Mouse (Mus musculus) left cerebral cortex, adult 2 months (tissue): ENCODE data around the gene Pip5k1c. TPM values are rescaled to one million over a fixed set of nuclear protein-coding genes. Genes with fewer than 3 reads are reported as not detected.

Experiments
- DNase-seq, 2 experiments: peaks; one replicate each; pipeline ENCODE4 v3.0.0; 2021 to 2022; ENCODE audit warnings: low spot score in 2 of 2, mixed read lengths in 1 of 2; ENCODE audit errors: extremely low spot score in 1 of 2
- H3K27ac ChIP-seq: fragments of 200-600 bp; 2 replicates; pipeline ENCODE4 v1.8.1; 2022
- H3K4me3 ChIP-seq: fragments of 200-600 bp; 2 replicates; pipeline ENCODE4 v1.8.1; 2022
- CTCF ChIP-seq: fragments of 200-600 bp; IDR thresholded peaks from 2 replicates; pipeline ENCODE4 v1.8.1; 2022; ENCODE audit warnings: antibody characterized with exemption, mild to moderate bottlenecking, moderate library complexity
- intact Hi-C: fragments of 180-260 bp; cut with DNase I; formaldehyde crosslinking; loops from one replicate; pipeline ENCODE4 v1.15.1; 2025
- total RNA-seq, 2 experiments: library from RNA; stranded (reverse); gene quantifications; 2 replicates each; pipeline ENCODE4 v1.2.3; 2021

The Pip5k1c gene
- total RNA-seq, 2 experiments from 2014 or later = 431 TPM

- DNase-seq = no peak
- H3K4me3 ChIP-seq = no peak overlapping the region
- intact Hi-C loops = loop anchor here (5.0 kb wide), 1 partner anchor 57 kb away; no protein-coding TSS in a partner anchor
Measured at GRCm38 (mm10) chr10:81344421-81345161, 51.8 kb downstream of the Pip5k1c start.

GRCm38 (mm10) chr10:81345162-81345534, 52.4 kb downstream of the Pip5k1c start:
- no peak for TF ChIP-seq CTCF
- no peak for DNase-seq
- intact Hi-C loops = no loop called here
- Histone ChIP-seq H3K4me3 (no peak overlapping the region), H3K27ac (no peak overlapping the region)

More at GRCm38 (mm10) chr10:81344421-81345161, 51.8 kb downstream of the Pip5k1c start:
- peak; percentile 41 for TF ChIP-seq CTCF
- no peak overlapping the region for H3K27ac ChIP-seq

- DNase-seq = peak; percentile 52 to 65
- intact Hi-C loops = no loop called here
- Histone ChIP-seq H3K4me3 (no peak overlapping the region), H3K27ac (no peak overlapping the region)
- peak; percentile 43 for TF ChIP-seq CTCF
Measured at GRCm38 (mm10) chr10:81346453-81347067, 53.8 kb downstream of the Pip5k1c start.

- intact Hi-C loops = no loop called here
- TF ChIP-seq CTCF = no peak
- no peak overlapping the region for H3K27ac ChIP-seq
- no peak for DNase-seq
- peak overlapping the region; percentile 62 for H3K4me3 ChIP-seq
Measured at GRCm38 (mm10) chr10:81349146-81349545, 56.4 kb downstream of the Pip5k1c start.

GRCm38 (mm10) chr10:81349961-81350350, 57.2 kb downstream of the Pip5k1c start:
- intact Hi-C loops = loop anchor here (2.0 to 5.0 kb wide), 3 partner anchors 29 to 153 kb away; partner anchors contain the start of gene Cactin
- no peak for DNase-seq
- Histone ChIP-seq H3K4me3 (peak overlapping the region; percentile 62), H3K27ac (peak overlapping the region; percentile 49)
- TF ChIP-seq CTCF = no peak

GRCm38 (mm10) chr10:81350351-81351063, 57.7 kb downstream of the Pip5k1c start, which contains the start of gene Hmg20b:
Hmg20b (minus strand) TSS chr10:81350480.
- Histone ChIP-seq H3K4me3 (peak within 1 kb of the TSS; percentile 62), H3K27ac (peak within 1 kb of the TSS; percentile 79)
- peak; percentile 99 to 100 for DNase-seq
- intact Hi-C loops = loop anchor here (2.0 to 5.0 kb wide), 3 partner anchors 30 to 153 kb away; partner anchors contain the start of gene Cactin
- peak; percentile 89 for TF ChIP-seq CTCF

- H3K4me3 ChIP-seq = no peak overlapping the region
- no peak overlapping the region for H3K27ac ChIP-seq
- intact Hi-C loops = loop anchor here (2.0 to 5.0 kb wide), 3 partner anchors 31 to 154 kb away; partner anchors contain the start of gene Cactin
- DNase-seq = no peak
- TF ChIP-seq CTCF = no peak
Measured at GRCm38 (mm10) chr10:81351678-81352291, 59.0 kb downstream of the Pip5k1c start.

- H3K4me3 ChIP-seq = no peak overlapping the region
- intact Hi-C loops = loop anchor here (5.0 kb wide), 1 partner anchor 158 kb away; no protein-coding TSS in a partner anchor
- TF ChIP-seq CTCF = no peak
- no peak for DNase-seq
- H3K27ac ChIP-seq = no peak overlapping the region
Measured at GRCm38 (mm10) chr10:81354738-81355477, 62.1 kb downstream of the Pip5k1c start.

- no peak overlapping the region for H3K4me3 ChIP-seq
- TF ChIP-seq CTCF = no peak
- no peak overlapping the region for H3K27ac ChIP-seq
- DNase-seq = no peak
- intact Hi-C loops = no loop called here
Measured at GRCm38 (mm10) chr10:81355533-81355932, 62.8 kb downstream of the Pip5k1c start.

GRCm38 (mm10) chr10:81356352-81356990, 63.7 kb downstream of the Pip5k1c start:
- DNase-seq = no peak

More at GRCm38 (mm10) chr10:81356352-81356990, 63.7 kb downstream of the Pip5k1c start:
- TF ChIP-seq CTCF = no peak
- intact Hi-C loops = no loop called here
- no peak overlapping the region for H3K27ac ChIP-seq
- H3K4me3 ChIP-seq = no peak overlapping the region
